Mouse (Mus musculus): ENCODE measurements around the gene Gm7876.
"Not testable (repeated sequence)": the region's sequence is repeated elsewhere in the genome, so short reads cannot be mapped to it uniquely, and the experiment has no call there.

DNA sequence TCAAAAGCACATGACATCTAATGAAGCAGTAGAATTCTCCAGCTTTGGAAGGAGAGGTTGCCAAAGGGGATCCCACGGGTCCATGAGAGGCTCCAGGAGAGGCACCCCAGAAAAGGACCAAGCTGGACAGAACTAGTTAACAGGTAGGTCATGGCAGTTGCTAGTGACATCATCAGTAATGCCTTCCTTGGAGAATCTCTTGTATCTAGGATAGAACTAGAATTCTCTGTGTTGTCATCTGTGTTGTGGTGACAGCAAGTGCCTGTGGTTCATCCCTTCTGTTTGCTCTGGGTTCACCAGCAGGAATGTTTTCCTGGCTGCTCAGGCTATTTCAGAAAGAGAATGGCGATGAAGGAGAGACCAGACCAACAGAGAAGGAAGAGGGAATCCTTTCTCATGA is 45.1 kb upstream of the Gm7876 start, which contains the start of gene Gm3239:
- not testable (repeated sequence) for TF ChIP-seq EP300, CTCF (IDR thresholded peaks at IDR 0.05; ENCODE audit: low read depth)

Measured in heart, postnatal 0 days (tissue).